Mouse (Mus musculus) cerebellum, adult 2 months (tissue): ENCODE results near the gene Cd83. TPM values are rescaled to one million over a fixed set of nuclear protein-coding genes. Genes with fewer than 3 reads are reported as not detected.

Experiments used
- DNase-seq, 2 experiments: peaks; one replicate each; pipeline ENCODE4 v3.0.0; 2021
- H3K27ac ChIP-seq: fragments of 200-500 bp; 2 replicates; pipeline ENCODE4 v1.5.1; 2012; ENCODE audit warnings: low read length, control low read depth, inconsistent platforms; ENCODE audit not compliant: insufficient read depth
- H3K27me3 ChIP-seq: fragments of 200-500 bp; 2 replicates; pipeline ENCODE4 v1.6.1; 2012; ENCODE audit warnings: inconsistent platforms, mild to moderate bottlenecking, low read length, moderate library complexity; ENCODE audit not compliant: control insufficient read depth, insufficient read depth
- H3K4me1 ChIP-seq: fragments of 200-500 bp; 2 replicates; pipeline ENCODE4 v1.6.1; 2011; ENCODE audit warnings: low read length; ENCODE audit not compliant: control insufficient read depth, insufficient read depth
- H3K4me3 ChIP-seq: fragments of 200-500 bp; replicated peaks from 2 replicates; pipeline ENCODE3; 2011; ENCODE audit warnings: mild to moderate bottlenecking, low read depth, low read length, control low read depth; ENCODE audit not compliant: insufficient read depth
- CTCF ChIP-seq: fragments of 200-500 bp; IDR thresholded peaks from 2 replicates; pipeline ENCODE4 v1.5.1; 2011; ENCODE audit warnings: low read depth, mild to moderate bottlenecking, control low read depth, low read length, moderate library complexity, borderline replicate concordance; ENCODE audit not compliant: insufficient read depth
- POLR2A ChIP-seq: fragments of 200-500 bp; IDR thresholded peaks from 2 replicates; pipeline ENCODE4 v1.6.1; 2011; ENCODE audit warnings: low read length, control low read depth, borderline replicate concordance; ENCODE audit not compliant: insufficient read depth
- WGBS: fragments of 180-500 bp; shearing (Covaris S2); methylation state at CpG from one replicate; pipeline ENCODE4 v1.1.7; 2018; 5-methylcytosine and 5-hydroxymethylcytosine counted together
- polyA plus RNA-seq: library from polyadenylated mRNA; depleted of rRNA; stranded (reverse); fragments of >200 nt; gene quantifications from 2 replicates; pipeline ENCODE4 v1.2.3, GENCODE M21; 2012; rRNA removed

Cd83 gene
- 33.3 and 35.7 TPM in 2 replicates for polyA plus RNA-seq

DNA sequence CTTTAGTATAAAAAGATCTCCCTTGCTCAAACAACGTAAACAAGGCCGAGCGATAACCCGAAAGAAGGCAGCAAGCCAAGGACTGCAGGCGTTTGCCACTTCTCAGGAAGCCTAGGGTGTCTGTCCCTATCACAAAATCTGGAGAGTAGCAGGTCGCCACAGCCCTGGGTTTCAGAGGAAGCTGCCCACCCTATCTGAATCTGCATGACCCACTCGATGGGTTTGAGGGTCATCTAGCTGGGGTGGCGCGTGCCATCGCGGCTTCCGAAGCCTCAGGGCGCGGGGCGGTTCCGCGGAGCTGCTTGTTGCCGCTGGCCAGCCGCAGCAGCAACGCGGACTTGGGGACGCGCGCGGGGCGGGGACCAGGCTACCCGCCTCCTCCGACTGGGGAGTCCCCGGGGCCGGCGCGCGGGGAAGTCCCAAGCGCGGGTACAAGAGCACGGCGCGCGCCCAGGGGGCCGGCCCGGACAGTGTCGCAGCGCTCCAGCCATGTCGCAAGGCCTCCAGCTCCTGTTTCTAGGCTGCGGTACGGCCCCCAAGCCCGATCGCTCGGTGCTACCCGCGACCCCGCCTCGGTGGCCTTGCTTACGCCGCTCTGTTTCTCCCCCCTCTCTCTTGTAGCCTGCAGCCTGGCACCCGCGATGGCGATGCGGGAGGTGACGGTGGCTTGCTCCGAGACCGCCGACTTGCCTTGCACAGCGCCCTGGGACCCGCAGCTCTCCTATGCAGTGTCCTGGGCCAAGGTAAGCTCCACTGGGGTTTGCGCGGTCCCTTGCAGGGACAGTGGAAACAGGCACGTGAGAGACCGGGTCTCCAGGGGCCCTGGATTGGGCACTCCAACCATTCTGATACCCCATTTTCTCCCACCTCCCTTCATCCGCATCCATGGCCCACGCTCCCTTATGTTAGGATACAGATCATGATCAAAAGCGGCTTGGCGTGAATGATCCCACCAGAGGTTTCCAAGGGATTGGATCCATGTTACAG lies at the start of gene Cd83:
Gene Cd83 (plus strand): TSS at position 51 of the 987 bp plus-strand sequence.
- Histone ChIP-seq H3K4me1 (peaks cover 6% of the 10 kb centered on the region; the same call in 1 of the 2 replicates), H3K4me3 (peak within 1 kb of the TSS; percentile 75), H3K27me3 (no peaks in the 10 kb centered on the region), H3K27ac (peak within 1 kb of the TSS; percentile 31)
- WGBS = 2% methylated on average over 69 of the region's 73 CpGs
- 0 out of 2 replicates have a peak, but pooled peaks have one; percentile 18 for TF ChIP-seq POLR2A
- TF ChIP-seq CTCF = no peak
- peak; percentile 74 to 79 for DNase-seq

DNA sequence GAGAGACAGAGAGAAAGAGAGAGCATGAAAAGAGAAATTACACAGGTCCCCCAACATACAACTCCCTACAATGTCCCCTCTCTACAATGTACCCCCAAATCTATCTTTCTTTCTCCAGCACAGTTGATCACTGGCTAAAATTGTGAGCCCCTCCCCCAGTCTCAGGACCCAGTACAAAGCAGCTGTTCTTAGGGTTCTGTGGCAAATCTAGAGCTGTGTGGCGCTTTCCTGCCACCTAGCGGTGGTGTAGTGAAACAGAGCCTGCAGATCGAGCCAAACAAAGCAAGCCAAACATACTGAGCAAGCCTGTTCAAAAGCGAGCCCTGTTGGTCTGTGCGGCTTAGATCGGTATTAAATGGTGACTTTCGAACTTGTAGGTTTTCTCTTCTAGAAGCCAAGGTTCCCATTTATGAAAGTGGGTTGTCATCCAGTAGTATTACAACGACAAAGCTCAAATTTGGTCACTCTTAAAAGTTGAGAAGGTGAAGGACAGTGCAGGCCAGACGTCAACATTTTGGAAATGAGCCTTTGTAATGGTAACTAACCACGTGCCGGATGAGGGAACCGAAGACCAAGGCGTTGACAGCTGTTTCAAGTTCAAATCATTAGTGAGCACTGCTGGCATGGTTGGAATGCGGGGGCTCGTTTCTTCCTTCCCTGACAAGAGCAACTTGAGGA lies 44.8 kb upstream of the Cd83 start:
- DNase-seq = peak; percentile 84 to 85
- peaks cover 5% of the 10 kb centered on the region; the same call in 1 of the 2 replicates for H3K4me1 ChIP-seq
- TF ChIP-seq POLR2A (no peak), CTCF (peak; percentile 98)

DNA sequence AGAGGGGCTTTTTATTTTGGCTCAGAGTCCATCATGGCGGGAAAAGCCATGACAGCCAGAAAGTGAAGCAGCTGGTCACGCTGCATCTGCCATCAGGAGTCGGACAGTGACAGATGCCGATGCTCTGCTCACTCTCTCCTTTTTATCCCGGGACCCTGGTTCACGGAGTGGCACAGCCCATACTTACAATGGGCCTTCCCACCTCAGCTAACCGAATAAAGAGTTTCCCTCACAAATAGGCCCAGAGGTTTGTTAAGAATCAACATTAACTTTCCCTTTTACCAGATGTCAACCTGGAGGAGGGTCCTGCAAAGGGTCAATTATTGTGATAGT lies 44.3 kb upstream of the Cd83 start:
- WGBS = 64% methylated on average over 7 of the region's 7 CpGs
- Histone ChIP-seq H3K4me3 (no peak overlapping the region), H3K27me3 (no peaks in the 10 kb centered on the region), H3K27ac (no peak overlapping the region), H3K4me1 (peaks cover 2% of the 10 kb centered on the region; the same call in 1 of the 2 replicates)
- TF ChIP-seq CTCF = no peak
- no peak for TF ChIP-seq POLR2A
- DNase-seq = no peak

More for the DNA sequence above, 44.8 kb upstream of the Cd83 start:
- WGBS = 21% methylated on average over 15 of the region's 15 CpGs
- H3K4me3 ChIP-seq = no peak overlapping the region
- no peak overlapping the region for H3K27ac ChIP-seq
- no peaks in the 10 kb centered on the region for H3K27me3 ChIP-seq

DNA sequence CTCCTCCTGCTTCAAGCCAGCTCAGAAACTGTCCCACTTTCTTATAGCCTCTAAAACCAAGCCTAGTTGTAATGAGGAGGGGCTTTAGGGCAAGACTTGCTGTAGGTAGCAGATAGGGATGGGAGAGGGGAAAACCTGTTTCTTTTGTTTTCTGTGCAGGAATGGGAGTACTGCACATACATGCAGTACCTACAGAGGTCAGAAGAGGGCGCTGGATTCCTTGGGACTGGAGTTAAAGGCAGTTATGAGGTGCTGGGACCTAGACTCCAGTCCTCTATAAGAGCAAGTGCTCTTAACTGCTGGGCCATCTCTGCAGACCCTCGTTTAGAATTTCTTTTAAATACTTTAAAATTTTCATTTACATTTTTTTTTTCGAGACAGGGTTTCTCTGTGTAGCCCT lies 41.9 kb upstream of the Cd83 start:
- no peak for TF ChIP-seq POLR2A
- TF ChIP-seq CTCF = no peak
- no peak overlapping the region for H3K27ac ChIP-seq
- 58% methylated on average over 3 of the region's 3 CpGs for WGBS
- H3K4me3 ChIP-seq = no peak overlapping the region
- no peaks in the 10 kb centered on the region for H3K27me3 ChIP-seq
- H3K4me1 ChIP-seq = no peaks in the 10 kb centered on the region
- no peak for DNase-seq

DNA sequence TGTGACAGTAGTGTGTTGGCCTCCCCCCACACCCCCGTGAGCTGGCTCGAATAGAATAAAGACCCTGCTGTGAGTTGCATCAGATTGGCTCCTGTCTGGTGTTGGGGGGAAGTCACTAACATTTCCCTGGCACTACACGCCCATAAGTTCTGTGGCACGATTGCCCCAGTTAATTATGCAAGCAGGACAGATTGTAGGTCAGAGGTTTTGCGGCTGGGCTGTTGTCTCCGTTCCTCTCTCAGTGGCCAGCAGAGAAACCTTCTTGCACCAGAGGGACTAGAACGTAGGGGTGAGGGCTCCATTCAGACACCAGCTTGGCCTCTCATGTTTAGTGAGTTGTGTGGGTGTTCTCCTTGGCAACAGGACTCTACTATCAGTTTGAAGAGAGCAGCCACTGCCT lies 40.3 kb upstream of the Cd83 start:
- Histone ChIP-seq H3K4me3 (no peak overlapping the region), H3K27ac (no peak overlapping the region), H3K27me3 (no peaks in the 10 kb centered on the region), H3K4me1 (no peaks in the 10 kb centered on the region)
- no peak for TF ChIP-seq CTCF
- no peak for TF ChIP-seq POLR2A
- WGBS = 54% methylated on average over 7 of the region's 7 CpGs
- no peak for DNase-seq

DNA sequence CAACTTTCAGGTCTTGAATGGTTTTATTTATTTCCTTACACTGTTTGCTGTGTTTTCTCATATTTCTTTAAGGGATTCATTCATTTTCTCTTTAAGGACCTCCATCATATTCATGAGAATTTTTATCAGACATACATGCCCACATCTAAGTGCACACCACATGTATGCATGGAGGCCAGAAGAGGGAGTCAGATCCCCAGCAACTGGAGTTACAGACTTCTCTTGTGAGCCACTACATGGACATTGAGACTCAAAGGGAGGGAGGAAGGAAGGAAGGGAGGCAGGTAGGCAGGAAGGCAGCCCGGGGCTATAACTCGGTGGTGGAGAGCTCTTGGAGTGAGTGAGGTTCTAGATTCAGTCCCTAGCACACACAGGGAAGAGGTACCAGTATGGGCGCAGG lies 34.3 kb upstream of the Cd83 start:
- WGBS = 78% methylated on average over 3 of the region's 3 CpGs

DNA sequence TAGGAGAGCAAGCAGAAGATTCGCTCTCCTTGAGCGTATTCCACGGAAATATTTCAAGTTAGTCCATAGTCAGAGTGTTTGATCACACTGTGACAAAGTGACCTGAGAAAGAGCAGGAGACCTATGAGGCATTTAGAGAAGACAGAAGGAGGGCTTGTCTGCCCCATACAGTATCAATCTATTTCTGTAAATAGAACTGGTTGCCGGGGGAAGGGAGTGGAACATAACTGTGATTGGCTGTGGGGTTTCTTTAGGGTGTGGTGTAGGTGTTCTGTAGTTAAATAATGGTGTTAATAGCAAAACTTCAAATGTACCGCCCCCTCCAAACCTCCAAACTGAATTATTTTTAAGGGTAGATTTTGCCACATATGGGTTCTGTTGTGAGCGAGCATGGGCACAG lies 33.6 kb upstream of the Cd83 start:
- no peaks in the 10 kb centered on the region for H3K4me1 ChIP-seq
- WGBS = 95% methylated on average over 6 of the region's 6 CpGs
- DNase-seq = no peak
- TF ChIP-seq CTCF (no peak), POLR2A (no peak)
- no peak overlapping the region for H3K27ac ChIP-seq
- no peak overlapping the region for H3K4me3 ChIP-seq
- H3K27me3 ChIP-seq = no peaks in the 10 kb centered on the region

More for the DNA sequence above, 34.3 kb upstream of the Cd83 start:
- peak; percentile 37; the same call in 1 of the 2 replicates for TF ChIP-seq CTCF
- no peak for TF ChIP-seq POLR2A
- Histone ChIP-seq H3K4me3 (no peak overlapping the region), H3K27me3 (no peaks in the 10 kb centered on the region), H3K4me1 (no peaks in the 10 kb centered on the region), H3K27ac (no peak overlapping the region)
- no peak for DNase-seq

DNA sequence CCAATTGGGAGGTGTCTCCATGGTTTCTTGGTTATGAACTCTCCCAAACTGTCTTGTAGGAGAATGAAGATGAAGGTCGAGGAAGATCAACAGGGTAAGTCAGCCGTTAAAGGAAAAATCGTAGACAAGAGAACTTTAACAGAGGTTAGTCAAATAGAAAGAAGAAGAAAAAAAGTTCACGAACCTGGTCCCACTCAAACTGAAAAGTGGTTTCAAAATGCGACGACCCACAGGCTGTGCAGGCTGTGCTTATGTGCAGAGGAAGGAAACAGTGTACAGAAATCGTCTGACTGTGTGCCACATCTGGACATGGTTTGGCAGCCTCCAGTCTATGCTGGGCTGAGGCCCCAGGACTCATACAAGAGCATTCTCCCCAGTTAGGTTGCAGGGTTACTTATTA lies 32.2 kb upstream of the Cd83 start:
- DNase-seq = no peak
- Histone ChIP-seq H3K4me1 (no peaks in the 10 kb centered on the region), H3K27me3 (no peaks in the 10 kb centered on the region), H3K4me3 (no peak overlapping the region), H3K27ac (no peak overlapping the region)
- 81% methylated on average over 7 of the region's 7 CpGs for WGBS
- TF ChIP-seq POLR2A = no peak
- no peak for TF ChIP-seq CTCF
